Mouse (Mus musculus) CH12.LX (cell line): ENCODE measurements around the gene Tomm6.

Experiments used
- CTCF ChIP-seq, 2 experiments: IDR thresholded peaks in 1 of 2; conservative IDR thresholded peaks in 1 of 2; 2 replicates each; pipeline ENCODE4 v1.5.1; 2011 to 2012; ENCODE audit warnings: low read depth in 2 of 2, low read length in 2 of 2, improper control_type of control experiment in 1 of 2, inconsistent platforms in 1 of 2, mild to moderate bottlenecking in 1 of 2, moderate library complexity in 1 of 2
- EP300 ChIP-seq: IDR thresholded peaks from 2 replicates; pipeline ENCODE4 v1.6.1; 2011; ENCODE audit warnings: low read length, improper control_type of control experiment
- MAZ ChIP-seq: IDR thresholded peaks from 2 replicates; pipeline ENCODE4 v1.6.1; 2012; ENCODE audit warnings: low read depth, mild to moderate bottlenecking, inconsistent platforms, low read length, improper control_type of control experiment, moderate library complexity
- POLR2A ChIP-seq: IDR thresholded peaks from 2 replicates; pipeline ENCODE4 v1.6.1; 2011; ENCODE audit warnings: low read depth, mild to moderate bottlenecking, improper control_type of control experiment, low read length

DNA sequence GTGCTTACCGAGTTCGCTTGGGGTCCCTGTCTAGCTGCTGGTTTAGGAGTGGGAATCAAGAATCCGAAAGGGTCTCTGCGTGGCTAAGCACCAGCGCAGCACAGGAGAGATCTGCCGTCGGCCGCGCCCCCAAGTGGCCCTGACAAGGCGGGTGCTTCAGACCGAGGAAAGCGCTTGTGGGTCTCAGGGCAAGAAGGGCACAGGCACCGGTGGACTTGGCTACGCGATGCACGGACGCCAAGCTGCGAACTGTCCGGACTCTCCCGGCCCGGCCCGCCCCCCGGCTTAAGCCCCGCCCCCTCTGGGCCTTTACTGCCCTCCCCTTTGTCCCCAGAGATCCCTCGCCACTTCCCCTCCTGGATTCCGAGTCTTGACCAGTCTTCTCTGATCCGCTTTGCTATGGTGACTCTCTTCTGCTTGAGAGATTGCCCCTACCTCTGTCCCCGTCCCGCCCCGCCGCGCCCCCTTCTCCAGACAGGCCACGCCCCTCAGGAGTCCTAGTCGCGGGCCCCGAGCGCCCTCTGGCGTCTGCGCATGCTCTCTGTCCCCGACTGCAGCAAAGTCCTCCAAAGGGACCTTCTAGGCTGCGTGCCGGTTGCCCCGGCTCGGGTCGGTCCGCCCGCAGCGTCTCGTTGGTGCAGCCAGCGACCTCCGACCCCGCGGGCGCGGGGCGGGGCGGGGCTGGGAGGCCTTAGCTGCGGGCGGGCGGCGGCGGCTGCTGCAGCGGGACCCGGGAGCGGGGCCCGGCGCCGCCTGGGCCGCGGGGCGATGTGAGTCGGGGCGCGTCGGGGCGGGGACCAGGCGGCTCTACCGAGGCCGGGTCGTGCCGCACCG lies 6.5 kb upstream of the Tomm6 start, which contains the start of gene Prickle4:
- TF ChIP-seq EP300, result no peak
- TF ChIP-seq CTCF (conservative IDR thresholded peaks at IDR 0.05 in 1 of 2, IDR thresholded peaks at IDR 0.05 in 1 of 2; ENCODE audit: low read depth in 2 of 2, low read length in 2 of 2), result peak in 1 of 2 experiments; percentile 89; a peak in 2 of 4 replicates
- no peak for TF ChIP-seq MAZ
- TF ChIP-seq POLR2A, result no peak
